Mouse (Mus musculus): ENCODE measurements at regions not wholly inside any gene's neighbourhood (a gene's known extent, or its start where the extent isn't known, plus 50 kb on each side); places are given as distances from the start of the nearest gene placed in this dataset.

- Histone ChIP-seq H3K4me1 (no peaks in the 10 kb centered on the region), H3K27me3 (no peaks in the 10 kb centered on the region), H3K4me3 (replicated peaks) (no peak overlapping the region), H3K9me3 (replicated peaks) (no peaks in the 10 kb centered on the region), H3K27ac (replicated peaks) (no peak overlapping the region), H3K36me3 (no peaks in the 10 kb centered on the region), H3K4me2 (replicated peaks) (no peak overlapping the region), H3K9ac (no peak overlapping the region)
- 71% methylated on average over 2 of the region's 2 CpGs for WGBS
- no peak for ATAC-seq (ENCODE audit: insufficient number of reproducible peaks, low FRiP score, low TSS enrichment, low read depth)
These were observed 422.7 kb upstream of the Htr2a start for GRCm38 (mm10) chr14:74217914-74218446.

GRCm38 (mm10) chr14:74219761-74220160 is 420.9 kb upstream of the Htr2a start:
- Histone ChIP-seq H3K4me2 (replicated peaks) (no peak overlapping the region), H3K4me1 (no peaks in the 10 kb centered on the region), H3K27me3 (no peaks in the 10 kb centered on the region), H3K9ac (no peak overlapping the region), H3K36me3 (no peaks in the 10 kb centered on the region), H3K4me3 (replicated peaks) (no peak overlapping the region), H3K9me3 (replicated peaks) (no peaks in the 10 kb centered on the region), H3K27ac (replicated peaks) (no peak overlapping the region)
- no peak for ATAC-seq (ENCODE audit: insufficient number of reproducible peaks, low FRiP score, low TSS enrichment, low read depth)
- WGBS: 82% methylated on average over 3 of the region's 3 CpGs

GRCm38 (mm10) chr14:74222093-74222492 is 418.5 kb upstream of the Htr2a start:
- Histone ChIP-seq H3K9ac (no peak overlapping the region), H3K27me3 (no peaks in the 10 kb centered on the region), H3K36me3 (no peaks in the 10 kb centered on the region), H3K27ac (replicated peaks) (no peak overlapping the region), H3K4me3 (replicated peaks) (no peak overlapping the region), H3K4me1 (no peaks in the 10 kb centered on the region), H3K9me3 (replicated peaks) (no peaks in the 10 kb centered on the region), H3K4me2 (replicated peaks) (no peak overlapping the region)
- ATAC-seq (ENCODE audit: insufficient number of reproducible peaks, low FRiP score, low TSS enrichment, low read depth): no peak
- WGBS: 78% methylated on average over 1 of the region's 1 CpGs

- H3K36me3 ChIP-seq: no peaks in the 10 kb centered on the region
- H3K27ac ChIP-seq (replicated peaks): no peak overlapping the region
- no peaks in the 10 kb centered on the region for H3K27me3 ChIP-seq
- no peak for ATAC-seq (ENCODE audit: insufficient number of reproducible peaks, low FRiP score, low TSS enrichment, low read depth)
- WGBS: 62% methylated on average over 5 of the region's 5 CpGs
- H3K9me3 ChIP-seq (replicated peaks): no peaks in the 10 kb centered on the region
- H3K4me3 ChIP-seq (replicated peaks): no peak overlapping the region
- no peaks in the 10 kb centered on the region for H3K4me1 ChIP-seq
- H3K9ac ChIP-seq: no peak overlapping the region
- H3K4me2 ChIP-seq (replicated peaks): no peak overlapping the region
These were observed 411.0 kb upstream of the Htr2a start for GRCm38 (mm10) chr14:74229560-74230187.

GRCm38 (mm10) chr14:74240212-74240611 is 400.4 kb upstream of the Htr2a start:
- no peaks in the 10 kb centered on the region for H3K9me3 ChIP-seq (replicated peaks)
- no peak for ATAC-seq (ENCODE audit: insufficient number of reproducible peaks, low FRiP score, low TSS enrichment, low read depth)
- no peaks in the 10 kb centered on the region for H3K36me3 ChIP-seq
- no peaks in the 10 kb centered on the region for H3K27me3 ChIP-seq
- H3K4me2 ChIP-seq (replicated peaks): no peak overlapping the region
- no peak overlapping the region for H3K9ac ChIP-seq
- no peak overlapping the region for H3K4me3 ChIP-seq (replicated peaks)
- H3K27ac ChIP-seq (replicated peaks): no peak overlapping the region
- 55% methylated on average over 2 of the region's 2 CpGs for WGBS
- no peaks in the 10 kb centered on the region for H3K4me1 ChIP-seq

GRCm38 (mm10) chr14:74249263-74249878 is 391.3 kb upstream of the Htr2a start:
- H3K4me3 ChIP-seq (replicated peaks): no peak overlapping the region
- no peaks in the 10 kb centered on the region for H3K9me3 ChIP-seq (replicated peaks)
- H3K27ac ChIP-seq (replicated peaks): no peak overlapping the region
- no peak overlapping the region for H3K4me2 ChIP-seq (replicated peaks)
- H3K36me3 ChIP-seq: no peaks in the 10 kb centered on the region
- 69% methylated on average over 5 of the region's 5 CpGs for WGBS
- H3K9ac ChIP-seq: no peak overlapping the region
- no peaks in the 10 kb centered on the region for H3K27me3 ChIP-seq
- no peak for ATAC-seq (ENCODE audit: insufficient number of reproducible peaks, low FRiP score, low TSS enrichment, low read depth)
- H3K4me1 ChIP-seq: no peaks in the 10 kb centered on the region

GRCm38 (mm10) chr14:74250021-74250420 is 390.6 kb upstream of the Htr2a start:
- no peaks in the 10 kb centered on the region for H3K9me3 ChIP-seq (replicated peaks)
- WGBS: 62% methylated on average over 2 of the region's 2 CpGs

GRCm38 (mm10) chr14:74252189-74253145 is 388.2 kb upstream of the Htr2a start:
- H3K9ac ChIP-seq: no peak overlapping the region
- no peak overlapping the region for H3K4me2 ChIP-seq (replicated peaks)
- no peaks in the 10 kb centered on the region for H3K4me1 ChIP-seq
- H3K4me3 ChIP-seq (replicated peaks): no peak overlapping the region
- 40% methylated on average over 10 of the region's 10 CpGs for WGBS
- H3K27ac ChIP-seq (replicated peaks): no peak overlapping the region
- H3K36me3 ChIP-seq: no peaks in the 10 kb centered on the region
- H3K27me3 ChIP-seq: no peaks in the 10 kb centered on the region
- peak; percentile 57; the same call in 1 of the 2 replicates for ATAC-seq (ENCODE audit: insufficient number of reproducible peaks, low FRiP score, low TSS enrichment, low read depth)
- H3K9me3 ChIP-seq (replicated peaks): no peaks in the 10 kb centered on the region

More at GRCm38 (mm10) chr14:74250021-74250420, 390.6 kb upstream of the Htr2a start:
- H3K9ac ChIP-seq: no peak overlapping the region
- no peak overlapping the region for H3K4me3 ChIP-seq (replicated peaks)
- H3K27me3 ChIP-seq: no peaks in the 10 kb centered on the region
- no peak for ATAC-seq (ENCODE audit: insufficient number of reproducible peaks, low FRiP score, low TSS enrichment, low read depth)
- no peak overlapping the region for H3K4me2 ChIP-seq (replicated peaks)
- H3K36me3 ChIP-seq: no peaks in the 10 kb centered on the region
- H3K27ac ChIP-seq (replicated peaks): no peak overlapping the region
- H3K4me1 ChIP-seq: no peaks in the 10 kb centered on the region

GRCm38 (mm10) chr14:74255000-74255399 is 385.6 kb upstream of the Htr2a start:
- no peak overlapping the region for H3K4me2 ChIP-seq (replicated peaks)
- H3K4me3 ChIP-seq (replicated peaks): no peak overlapping the region
- no peaks in the 10 kb centered on the region for H3K27me3 ChIP-seq
- no peak overlapping the region for H3K27ac ChIP-seq (replicated peaks)
- H3K36me3 ChIP-seq: no peaks in the 10 kb centered on the region
- no peaks in the 10 kb centered on the region for H3K9me3 ChIP-seq (replicated peaks)
- H3K9ac ChIP-seq: no peak overlapping the region
- H3K4me1 ChIP-seq: no peaks in the 10 kb centered on the region
- ATAC-seq (ENCODE audit: insufficient number of reproducible peaks, low FRiP score, low TSS enrichment, low read depth): no peak

- H3K4me2 ChIP-seq (replicated peaks): no peak overlapping the region
- H3K9me3 ChIP-seq (replicated peaks): no peaks in the 10 kb centered on the region
- H3K27ac ChIP-seq (replicated peaks): no peak overlapping the region
- no peaks in the 10 kb centered on the region for H3K36me3 ChIP-seq
- H3K27me3 ChIP-seq: no peaks in the 10 kb centered on the region
- H3K4me3 ChIP-seq (replicated peaks): no peak overlapping the region
- H3K4me1 ChIP-seq: no peaks in the 10 kb centered on the region
- ATAC-seq (ENCODE audit: insufficient number of reproducible peaks, low FRiP score, low TSS enrichment, low read depth): no peak
- no peak overlapping the region for H3K9ac ChIP-seq
These were observed 381.2 kb upstream of the Htr2a start for GRCm38 (mm10) chr14:74259437-74259836.

- no peak for ATAC-seq (ENCODE audit: insufficient number of reproducible peaks, low FRiP score, low TSS enrichment, low read depth)
- no peaks in the 10 kb centered on the region for H3K36me3 ChIP-seq
- H3K4me3 ChIP-seq (replicated peaks): no peak overlapping the region
- WGBS: 53% methylated on average over 1 of the region's 1 CpGs
- H3K9ac ChIP-seq: no peak overlapping the region
- H3K4me1 ChIP-seq: no peaks in the 10 kb centered on the region
- H3K27ac ChIP-seq (replicated peaks): no peak overlapping the region
- H3K9me3 ChIP-seq (replicated peaks): no peaks in the 10 kb centered on the region
- no peaks in the 10 kb centered on the region for H3K27me3 ChIP-seq
- H3K4me2 ChIP-seq (replicated peaks): no peak overlapping the region
These were observed 373.6 kb upstream of the Htr2a start for GRCm38 (mm10) chr14:74267086-74267485.
